In the genomic region with DNA sequence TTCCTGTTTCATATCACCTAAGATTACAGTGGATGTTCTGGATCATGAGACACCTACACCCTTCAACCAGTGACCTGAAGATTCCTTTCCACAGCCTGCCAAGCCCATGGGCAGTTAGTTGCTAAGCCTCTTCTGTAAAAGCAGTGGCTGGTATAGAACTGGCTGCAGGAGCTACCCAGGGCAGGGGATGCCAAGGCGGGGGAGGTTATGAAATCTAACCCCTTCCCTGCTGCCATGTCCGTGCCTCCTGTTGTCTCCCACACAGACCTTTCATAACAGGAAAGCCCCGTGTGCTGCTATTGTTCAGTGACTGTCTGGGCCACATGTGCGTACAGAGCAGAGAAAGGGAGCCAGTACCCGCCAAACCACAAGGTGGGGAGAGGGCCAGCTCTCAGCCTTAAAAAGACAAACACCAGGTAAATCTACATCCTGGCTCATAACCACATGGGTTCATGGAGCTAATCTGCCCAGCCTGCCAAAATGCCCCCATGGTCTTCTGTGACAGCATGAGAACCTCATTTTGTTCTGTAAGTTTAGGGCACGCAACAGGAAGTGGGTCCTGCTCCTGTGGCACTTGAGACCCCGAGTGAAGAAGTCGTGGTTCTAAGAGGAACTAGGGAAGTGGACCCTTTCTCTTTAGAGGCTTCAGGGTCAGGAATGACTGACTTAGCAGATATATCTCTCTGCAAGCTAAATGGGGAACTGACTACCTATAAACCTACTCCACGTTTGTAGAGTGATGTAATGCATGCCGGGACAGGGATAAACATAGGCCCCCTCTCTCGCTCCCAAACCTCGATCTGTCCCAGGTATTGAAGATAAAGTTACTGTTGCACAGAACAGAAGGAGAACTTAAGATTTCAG, we compare ENCODE assay signal across 23 mouse cellular contexts. TPM values are rescaled to one million over a fixed set of nuclear protein-coding genes. Genes with fewer than 3 reads are reported as not detected.
DNase-seq lines count a peak whose midpoint lies in the region; ATAC-seq lines count a peak whose summit lies in the region.
"Had no signal": no experiment of that assay in that cellular context is flagged by ENCODE, and none has a peak within 500 bp of the region (broad histone marks: within the 10 kb centered on the region; RNA-seq: fewer than 3 reads in every experiment).

No protein-coding gene starts in this region.

- WGBS in kidney, embryonic 16.5 days = 54% methylated on average over 12 of the region's 12 CpGs
- 52% methylated on average over 12 of the region's 12 CpGs for WGBS in heart, embryonic 11.5 days (ENCODE audit: insufficient replicate concordance)

- H3K36me3 ChIP-seq in kidney, embryonic 16.5 days (ENCODE audit: insufficient read depth, low read length) = no peaks in the 10 kb centered on the region
- H3K36me3 ChIP-seq in heart, embryonic 11.5 days (ENCODE audit: control insufficient read depth, insufficient read depth, low read length) = no peaks in the 10 kb centered on the region
- H3K36me3 ChIP-seq: embryonic facial prominence, embryonic 15.5 days; forebrain, embryonic 12.5 days; heart, embryonic 15.5 days; hindbrain, embryonic 10.5 days; hindbrain, embryonic 15.5 days had no signal

- DNase-seq in kidney, adult 18-20 months = no peak
- no peak for DNase-seq in retina, embryonic 14.5 days (ENCODE audit: low spot score)
- no peak for DNase-seq in heart, adult 11 months
- DNase-seq: adrenal gland, postnatal 10 days; cerebellum, adult 11-12 months; cerebellum, adult 9-10 months; cerebellum, postnatal 25 days; gastrocnemius, postnatal 10 days; heart, postnatal 14 days had no signal

- ATAC-seq in kidney, embryonic 16.5 days (ENCODE audit: low FRiP score, low TSS enrichment) = 0 out of 2 replicates have a peak, but pooled peaks have one; percentile 20
- ATAC-seq in CD4-positive, CD25-positive, alpha-beta regulatory T cell, adult 4 months = peak; percentile 69
- ATAC-seq in hematopoietic stem cell, adult 5-6 weeks (replicated peaks in 1 of 2; ENCODE audit: insufficient read depth in 1 of 2, low FRiP score in 2 of 2, low TSS enrichment in 1 of 2, low read depth in 1 of 2, poor library complexity in 2 of 2, severe bottlenecking in 2 of 2) = peak; percentile 70 to 80
- no peak for ATAC-seq in heart, embryonic 11.5 days (replicated peaks; ENCODE audit: insufficient number of reproducible peaks, low FRiP score, low TSS enrichment)
- ATAC-seq: forebrain, embryonic 16.5 days; inflammation-experienced regulatory T-cells, adult 6 months; intestine, postnatal 0 days had no signal

- H3K27ac ChIP-seq in kidney, embryonic 16.5 days (ENCODE audit: low read length) = no peak overlapping the region
- no peak overlapping the region for H3K27ac ChIP-seq in heart, embryonic 11.5 days (ENCODE audit: low read depth, low read length)
- H3K27ac ChIP-seq: embryonic facial prominence, embryonic 15.5 days; forebrain, embryonic 12.5 days; heart, embryonic 15.5 days; hindbrain, embryonic 10.5 days; hindbrain, embryonic 15.5 days had no signal

- H3K27me3 ChIP-seq in kidney, embryonic 16.5 days (ENCODE audit: insufficient read depth, low read length) = no peaks in the 10 kb centered on the region
- no peaks in the 10 kb centered on the region for H3K27me3 ChIP-seq in heart, embryonic 11.5 days (ENCODE audit: control insufficient read depth, insufficient read depth, low read length)
- H3K27me3 ChIP-seq: embryonic facial prominence, embryonic 15.5 days; heart, embryonic 15.5 days; hindbrain, embryonic 15.5 days had no signal

- H3K4me1 ChIP-seq in kidney, embryonic 16.5 days (ENCODE audit: insufficient read depth, low read length) = no peaks in the 10 kb centered on the region
- peaks cover 11% of the 10 kb centered on the region for H3K4me1 ChIP-seq in heart, embryonic 11.5 days (ENCODE audit: control insufficient read depth, insufficient read depth, low read length)
- H3K4me1 ChIP-seq: embryonic facial prominence, embryonic 15.5 days; forebrain, embryonic 12.5 days; hindbrain, embryonic 10.5 days; hindbrain, embryonic 15.5 days had no signal

- no peak overlapping the region for H3K9ac ChIP-seq in kidney, embryonic 16.5 days (replicated peaks; ENCODE audit: low read length)
- no peak overlapping the region for H3K9ac ChIP-seq in heart, embryonic 11.5 days (ENCODE audit: low read depth, low read length)
- H3K9ac ChIP-seq: embryonic facial prominence, embryonic 15.5 days; forebrain, embryonic 12.5 days; heart, embryonic 15.5 days; hindbrain, embryonic 15.5 days had no signal

- H3K4me2 ChIP-seq in kidney, embryonic 16.5 days (replicated peaks; ENCODE audit: low read depth, low read length) = no peak overlapping the region
- H3K4me2 ChIP-seq in heart, embryonic 11.5 days = no peak overlapping the region
- H3K4me2 ChIP-seq: embryonic facial prominence, embryonic 15.5 days; forebrain, embryonic 12.5 days; heart, embryonic 15.5 days; hindbrain, embryonic 15.5 days had no signal

- H3K9me3 ChIP-seq in kidney, embryonic 16.5 days (ENCODE audit: low read length) = no peaks in the 10 kb centered on the region
- no peaks in the 10 kb centered on the region for H3K9me3 ChIP-seq in heart, embryonic 11.5 days (replicated peaks; ENCODE audit: control insufficient read depth, low read length)
- H3K9me3 ChIP-seq: embryonic facial prominence, embryonic 15.5 days; forebrain, embryonic 12.5 days; heart, embryonic 15.5 days; hindbrain, embryonic 10.5 days; hindbrain, embryonic 15.5 days had no signal

- H3K4me3 ChIP-seq in kidney, embryonic 16.5 days (ENCODE audit: low read length) = no peak overlapping the region
- no peak overlapping the region for H3K4me3 ChIP-seq in heart, embryonic 11.5 days (ENCODE audit: low read depth, low read length)
- H3K4me3 ChIP-seq: embryonic facial prominence, embryonic 15.5 days; erythroblast, embryonic 14.5 days; forebrain, embryonic 12.5 days; heart, embryonic 15.5 days; hindbrain, embryonic 10.5 days; hindbrain, embryonic 15.5 days had no signal

RNA-seq across cellular contexts. Expression of gene Edar, which starts 50.4 kb away (rescaled TPM):
- 0.40 and 0.45 TPM in 2 replicates for polyA plus RNA-seq in kidney, embryonic 16.5 days (2015; fragmentation: Nextera tagmentation; extraction: Ambion mirVana)
- not detected for polyA plus RNA-seq in CD4-positive, CD25-positive, alpha-beta regulatory T cell, adult 4 months (2017; shearing (Covaris generic))
- 3.1 and 4.2 TPM in 2 replicates for total RNA-seq in hematopoietic stem cell, adult 5-6 weeks (2017)
- 0.13 TPM in 1 of 2 replicates, not detected in the other for polyA plus RNA-seq in heart, embryonic 11.5 days (2014; fragmentation: Nextera tagmentation; extraction: Ambion mirVana)
- total RNA-seq: MEL had no signal
- polyA plus RNA-seq: erythroblast, embryonic 14.5 days; inflammation-experienced regulatory T-cells, adult 6 months had no signal
